Mouse (Mus musculus) kidney, adult 2 months (tissue): ENCODE results near the gene 4930451I11Rik.

Experiments
- CTCF ChIP-seq: fragments of 200-500 bp; conservative IDR thresholded peaks from 2 replicates; pipeline ENCODE4 v1.5.1; 2011; ENCODE audit warnings: low read depth, mild to moderate bottlenecking, control low read depth, low read length, moderate library complexity, mixed read lengths; ENCODE audit not compliant: insufficient read depth, insufficient read length
- POLR2A ChIP-seq: fragments of 200-500 bp; IDR thresholded peaks from one replicate; pipeline ENCODE4 v1.6.1; 2011; ENCODE audit warnings: low read depth, low read length, control low read depth

GRCm38 (mm10) chr7:126799468-126800268 is 31.8 kb downstream of the 4930451I11Rik start:
- peak; percentile 52 for TF ChIP-seq CTCF
- peak; percentile 81 for TF ChIP-seq POLR2A
